Mouse (Mus musculus) ES-Bruce4 (cell line): ENCODE results near the gene Rnf220. TPM values are rescaled to one million over a fixed set of nuclear protein-coding genes. Genes with fewer than 3 reads are reported as not detected.

Source experiments
- H3K27ac ChIP-seq: 2 replicates; pipeline ENCODE4 v1.5.1; 2012; ENCODE audit warnings: low read length, inconsistent platforms; ENCODE audit not compliant: insufficient read depth
- H3K27me3 ChIP-seq: 2 replicates; pipeline ENCODE4 v1.6.1; 2012; ENCODE audit warnings: mild to moderate bottlenecking, low read length, inconsistent platforms; ENCODE audit not compliant: control insufficient read depth, poor library complexity, insufficient read depth, severe bottlenecking
- H3K36me3 ChIP-seq: 2 replicates; pipeline ENCODE4 v1.6.1; 2012; ENCODE audit warnings: inconsistent platforms, mild to moderate bottlenecking, low read length, moderate library complexity; ENCODE audit not compliant: control insufficient read depth, poor library complexity, insufficient read depth, severe bottlenecking
- H3K4me1 ChIP-seq: one replicate; pipeline ENCODE4 v1.8.1; 2011; ENCODE audit warnings: low read length; ENCODE audit not compliant: control insufficient read depth, insufficient read depth
- H3K4me3 ChIP-seq: 2 replicates; pipeline ENCODE4 v1.5.1; 2011; ENCODE audit warnings: low read depth, mild to moderate bottlenecking, low read length
- H3K9ac ChIP-seq: 2 replicates; pipeline ENCODE4 v1.6.1; 2012; ENCODE audit warnings: low read depth, mild to moderate bottlenecking, inconsistent platforms; ENCODE audit not compliant: poor library complexity, severe bottlenecking
- H3K9me3 ChIP-seq: replicated peaks from 2 replicates; pipeline ENCODE4 v1.6.1; 2012; ENCODE audit warnings: mild to moderate bottlenecking, low read length, inconsistent platforms; ENCODE audit not compliant: control insufficient read depth, poor library complexity, insufficient read depth, severe bottlenecking
- CTCF ChIP-seq: IDR thresholded peaks from one replicate; pipeline ENCODE4 v1.8.1; 2011; ENCODE audit warnings: low read depth, low read length
- EP300 ChIP-seq: IDR thresholded peaks from 2 replicates; pipeline ENCODE4 v1.6.1; 2011; ENCODE audit warnings: low read depth, low read length; ENCODE audit not compliant: insufficient read depth
- POLR2A ChIP-seq: IDR thresholded peaks from one replicate; pipeline ENCODE4 v1.8.1; 2011; ENCODE audit warnings: low read length; ENCODE audit not compliant: insufficient read depth
- polyA plus RNA-seq: library from polyadenylated mRNA; stranded (reverse); fragments of >200 nt; gene quantifications from 2 replicates; pipeline ENCODE4 v1.2.4, GENCODE M21; 2011; ENCODE audit warnings: low read depth; ENCODE audit not compliant: missing spikeins, insufficient read depth, insufficient read length

Gene Rnf220
- polyA plus RNA-seq, 1 experiment, result 132 TPM

GRCm38 (mm10) chr4:117436995-117437660, 59.7 kb downstream of the Rnf220 start:
- H3K9ac ChIP-seq, result no peak overlapping the region
- H3K27ac ChIP-seq, result no peak overlapping the region
- H3K36me3 ChIP-seq, result no peaks in the 10 kb centered on the region
- no peaks in the 10 kb centered on the region for H3K9me3 ChIP-seq
- no peak for TF ChIP-seq CTCF
- TF ChIP-seq POLR2A, result no peak
- TF ChIP-seq EP300, result no peak
- no peak overlapping the region for H3K4me3 ChIP-seq
- no peaks in the 10 kb centered on the region for H3K27me3 ChIP-seq
- H3K4me1 ChIP-seq, result no peaks in the 10 kb centered on the region

- Histone ChIP-seq H3K4me3 (no peak overlapping the region), H3K36me3 (no peaks in the 10 kb centered on the region), H3K4me1 (no peaks in the 10 kb centered on the region), H3K9ac (no peak overlapping the region), H3K27ac (no peak overlapping the region), H3K27me3 (no peaks in the 10 kb centered on the region), H3K9me3 (no peaks in the 10 kb centered on the region)
- TF ChIP-seq CTCF, result no peak
- no peak for TF ChIP-seq EP300
- no peak for TF ChIP-seq POLR2A
These were observed 62.5 kb downstream of the Rnf220 start for GRCm38 (mm10) chr4:117434336-117434735.

GRCm38 (mm10) chr4:117429604-117430003, 67.2 kb downstream of the Rnf220 start:
- no peaks in the 10 kb centered on the region for H3K27me3 ChIP-seq
- no peak for TF ChIP-seq CTCF
- TF ChIP-seq POLR2A, result no peak
- peak; percentile 36; the same call in 1 of the 2 replicates for TF ChIP-seq EP300
- H3K36me3 ChIP-seq, result no peaks in the 10 kb centered on the region

DNA sequence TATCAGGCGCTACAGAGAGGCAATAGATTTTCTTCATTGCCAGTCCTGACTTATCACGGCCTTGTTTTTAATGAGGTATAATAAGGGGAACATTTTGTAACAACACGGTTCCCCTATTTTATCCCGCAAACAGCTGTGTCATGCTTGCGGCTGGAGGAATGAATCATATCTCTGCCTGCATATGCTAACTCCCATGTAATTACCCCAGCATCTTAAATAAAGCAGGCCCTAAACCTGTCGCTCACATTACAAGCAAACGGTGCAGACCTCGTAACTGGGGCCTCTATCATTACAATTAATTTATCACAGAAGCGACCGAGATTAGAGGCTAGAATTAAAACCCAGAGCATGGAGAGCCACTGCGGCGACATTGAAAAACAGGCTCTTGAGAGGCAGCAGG, 69.3 kb downstream of the Rnf220 start:
- Histone ChIP-seq H3K27me3 (no peaks in the 10 kb centered on the region), H3K4me3 (no peak overlapping the region), H3K27ac (no peak overlapping the region), H3K4me1 (peaks cover 4% of the 10 kb centered on the region), H3K36me3 (no peaks in the 10 kb centered on the region), H3K9ac (no peak overlapping the region), H3K9me3 (no peaks in the 10 kb centered on the region)
- TF ChIP-seq POLR2A, result no peak
- no peak for TF ChIP-seq EP300
- no peak for TF ChIP-seq CTCF

More at GRCm38 (mm10) chr4:117429604-117430003, 67.2 kb downstream of the Rnf220 start:
- H3K27ac ChIP-seq, result no peak overlapping the region
- H3K4me1 ChIP-seq, result peaks cover 4% of the 10 kb centered on the region
- no peak overlapping the region for H3K4me3 ChIP-seq
- H3K9ac ChIP-seq, result no peak overlapping the region
- no peaks in the 10 kb centered on the region for H3K9me3 ChIP-seq

GRCm38 (mm10) chr4:117421077-117421476, 75.8 kb downstream of the Rnf220 start:
- no peak overlapping the region for H3K9ac ChIP-seq
- H3K9me3 ChIP-seq, result peaks cover 6% of the 10 kb centered on the region
- H3K4me3 ChIP-seq, result no peak overlapping the region
- no peaks in the 10 kb centered on the region for H3K36me3 ChIP-seq
- TF ChIP-seq CTCF (peak; percentile 4), EP300 (no peak)
- no peaks in the 10 kb centered on the region for H3K4me1 ChIP-seq
- no peaks in the 10 kb centered on the region for H3K27me3 ChIP-seq
- H3K27ac ChIP-seq, result no peak overlapping the region

DNA sequence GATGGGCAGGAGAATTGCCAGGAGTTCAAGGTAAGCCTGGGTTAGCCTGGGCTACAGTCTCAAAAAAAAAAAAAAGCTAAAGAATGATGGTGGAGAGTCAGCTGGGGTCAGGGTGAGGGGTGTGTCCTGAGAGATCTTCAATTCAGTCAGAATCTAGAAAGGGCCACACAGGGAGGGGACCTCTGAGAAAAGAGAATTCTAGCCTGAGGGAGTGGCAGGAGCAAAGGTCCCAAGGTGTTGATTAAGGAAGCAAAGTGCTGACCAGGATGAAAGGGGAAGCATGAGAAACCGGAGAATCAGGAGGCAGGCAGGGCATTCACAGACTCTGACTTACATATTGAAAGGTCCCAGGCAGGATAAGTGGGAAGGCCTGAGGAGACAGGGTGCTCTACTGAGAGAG, 80.0 kb downstream of the Rnf220 start:
- TF ChIP-seq EP300, result 0 out of 2 replicates have a peak, but pooled peaks have one; percentile 17
- no peak for TF ChIP-seq CTCF
- no peak for TF ChIP-seq POLR2A
- peak overlapping the region; percentile 3; the same call in 1 of the 2 replicates for H3K27ac ChIP-seq
- H3K9ac ChIP-seq, result no peak overlapping the region
- H3K36me3 ChIP-seq, result no peaks in the 10 kb centered on the region
- H3K4me1 ChIP-seq, result peaks cover 10% of the 10 kb centered on the region
- H3K4me3 ChIP-seq, result no peak overlapping the region
- H3K27me3 ChIP-seq, result no peaks in the 10 kb centered on the region
- H3K9me3 ChIP-seq, result peaks cover 6% of the 10 kb centered on the region
